Mouse (Mus musculus) spleen, adult 12 weeks (tissue): ENCODE results near the gene Fbxl3.

ENCODE experiments used
- DNase-seq: peaks from one replicate; pipeline ENCODE4 v3.0.0; 2022; ENCODE audit warnings: low spot score

Gene Fbxl3

DNA sequence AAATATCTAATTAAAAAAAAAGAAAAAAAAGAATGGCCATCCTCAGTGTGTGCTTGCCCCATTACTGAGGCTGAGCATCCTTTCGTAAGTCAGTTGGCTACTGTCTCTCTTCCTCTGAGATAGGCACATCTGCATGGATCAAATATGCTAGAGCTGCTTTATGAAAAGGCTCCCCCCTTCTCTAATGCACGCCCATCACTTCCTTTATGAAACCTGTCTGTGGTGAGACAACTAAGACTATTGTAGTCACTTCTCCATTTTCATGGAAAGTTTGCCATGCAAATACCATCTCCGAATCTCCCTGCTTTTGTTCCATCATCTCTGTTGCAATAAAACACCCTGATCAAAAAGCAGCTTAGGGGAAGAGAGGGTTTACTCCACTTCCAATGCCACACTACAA lies 62.4 kb downstream of the Fbxl3 start:
- DNase-seq, result no peak

DNA sequence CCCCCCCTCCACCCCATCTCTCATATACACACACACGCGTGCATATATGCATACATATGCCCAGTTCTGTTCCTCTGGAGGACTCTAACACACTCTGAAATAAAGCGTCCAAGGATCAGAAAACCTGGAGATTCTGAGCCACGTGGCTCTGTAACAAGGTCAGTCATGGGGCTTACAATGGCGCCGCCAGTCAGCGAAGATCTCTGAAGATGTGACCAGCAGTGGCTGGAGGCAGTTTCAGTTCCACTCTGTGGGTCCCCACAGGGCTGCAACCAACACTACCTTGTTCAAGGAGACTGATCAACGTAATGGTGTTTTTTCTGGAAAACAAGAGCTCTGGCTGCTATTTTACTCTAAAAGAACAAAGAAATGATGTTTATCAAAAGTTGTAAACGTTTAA lies 65.3 kb downstream of the Fbxl3 start:
- DNase-seq, result peak; percentile 7

DNA sequence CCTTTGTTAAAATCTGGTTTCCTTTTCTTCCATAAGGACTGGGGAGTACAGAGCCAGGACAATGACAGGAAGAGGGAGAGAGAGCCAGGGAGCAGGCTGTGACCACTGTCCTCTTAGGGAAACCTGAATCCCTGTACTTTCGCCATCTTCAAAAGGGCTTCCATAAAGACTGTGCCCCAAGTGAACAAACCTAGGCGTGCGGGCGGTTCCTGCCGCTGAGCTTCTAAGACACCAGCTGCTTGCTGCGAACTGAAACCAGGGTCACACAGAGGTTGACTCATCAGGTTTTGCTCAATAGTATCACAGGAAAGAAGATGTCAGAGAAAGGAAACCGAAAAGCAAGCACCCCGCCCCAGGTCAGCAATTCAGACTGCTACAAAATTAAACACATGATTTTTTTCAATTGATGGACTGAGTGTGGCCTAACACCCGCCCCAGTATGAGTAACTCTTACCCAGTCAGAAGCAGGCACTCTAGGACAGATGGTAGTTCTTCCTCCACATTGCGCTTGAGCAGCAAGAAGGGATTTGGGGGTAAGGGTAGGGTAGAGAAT lies 66.0 kb downstream of the Fbxl3 start:
- DNase-seq, result peak; percentile 16
